ENCODE assay signal across 29 mouse cellular contexts in genomic region chr2:23893216-23893615, GRCm38 (mm10).
"Had no signal": no experiment of that assay in that cellular context is flagged by ENCODE, and none has a peak within 500 bp of the region (broad histone marks: within the 10 kb centered on the region; RNA-seq: fewer than 3 reads in every experiment).

No protein-coding gene starts in this region.

- H3K27me3 ChIP-seq: embryonic facial prominence, embryonic 12.5 days; embryonic facial prominence, embryonic 13.5 days; embryonic facial prominence, embryonic 15.5 days; forebrain, embryonic 12.5 days; forebrain, embryonic 13.5 days; forebrain, embryonic 15.5 days had no signal

- H3K4me3 ChIP-seq: embryonic facial prominence, embryonic 10.5 days; embryonic facial prominence, embryonic 12.5 days; embryonic facial prominence, embryonic 13.5 days; embryonic facial prominence, embryonic 15.5 days; erythroblast, embryonic 14.5 days; forebrain, embryonic 10.5 days; forebrain, embryonic 12.5 days; forebrain, embryonic 13.5 days; forebrain, embryonic 15.5 days; gastrocnemius, adult 2 months; heart, adult 2 months had no signal

- H3K9ac ChIP-seq: embryonic facial prominence, embryonic 12.5 days; embryonic facial prominence, embryonic 13.5 days; embryonic facial prominence, embryonic 15.5 days; forebrain, embryonic 12.5 days; forebrain, embryonic 13.5 days; forebrain, embryonic 15.5 days; forebrain, postnatal 0 days had no signal

- ATAC-seq: forebrain, embryonic 13.5 days; forebrain, embryonic 14.5 days; forebrain, embryonic 15.5 days; forebrain, embryonic 16.5 days; forebrain, postnatal 0 days had no signal

- H3K4me1 ChIP-seq: embryonic facial prominence, embryonic 10.5 days; embryonic facial prominence, embryonic 12.5 days; embryonic facial prominence, embryonic 13.5 days; embryonic facial prominence, embryonic 15.5 days; forebrain, embryonic 10.5 days; forebrain, embryonic 12.5 days; forebrain, embryonic 13.5 days; forebrain, embryonic 15.5 days had no signal

- H3K9me3 ChIP-seq: embryonic facial prominence, embryonic 10.5 days; embryonic facial prominence, embryonic 12.5 days; embryonic facial prominence, embryonic 13.5 days; embryonic facial prominence, embryonic 15.5 days; forebrain, embryonic 10.5 days; forebrain, embryonic 12.5 days; forebrain, embryonic 13.5 days; forebrain, embryonic 15.5 days had no signal

- DNase-seq: cerebellum, adult 2 months; cerebellum, adult 8-10 months; cerebellum, adult 9-10 months; cerebellum, adult 9-11 months; cerebellum, postnatal 10 days; cerebellum, postnatal 14 days; cerebellum, postnatal 25 days; cerebellum, postnatal 36 days; embryo, embryonic 11 days; forebrain, postnatal 0 days; gastrocnemius, adult 2 months; gastrocnemius, postnatal 10 days; gastrocnemius, postnatal 14 days; gastrocnemius, postnatal 25 days; gastrocnemius, postnatal 36 days; heart, adult 11 months; heart, adult 18-20 months; heart, adult 2 months had no signal

- H3K27ac ChIP-seq: embryonic facial prominence, embryonic 10.5 days; embryonic facial prominence, embryonic 12.5 days; embryonic facial prominence, embryonic 13.5 days; embryonic facial prominence, embryonic 15.5 days; forebrain, embryonic 10.5 days; forebrain, embryonic 12.5 days; forebrain, embryonic 13.5 days; forebrain, embryonic 15.5 days; gastrocnemius, adult 2 months; heart, adult 2 months had no signal

- H3K36me3 ChIP-seq: embryonic facial prominence, embryonic 10.5 days; embryonic facial prominence, embryonic 12.5 days; embryonic facial prominence, embryonic 13.5 days; embryonic facial prominence, embryonic 15.5 days; forebrain, embryonic 10.5 days; forebrain, embryonic 12.5 days; forebrain, embryonic 15.5 days had no signal

- H3K4me2 ChIP-seq: embryonic facial prominence, embryonic 12.5 days; embryonic facial prominence, embryonic 13.5 days; embryonic facial prominence, embryonic 15.5 days; forebrain, embryonic 12.5 days; forebrain, embryonic 13.5 days; forebrain, embryonic 15.5 days had no signal
